Mouse (Mus musculus) stomach, postnatal 0 days (tissue): Measurements from ENCODE around the gene Ropn1l.

Experiments used
- CTCF ChIP-seq: IDR thresholded peaks from 2 replicates; pipeline ENCODE4 v1.5.1; 2016; ENCODE audit warnings: antibody characterized with exemption, low read depth, mild to moderate bottlenecking, moderate library complexity
- EP300 ChIP-seq: optimal IDR thresholded peaks from 2 replicates; pipeline ENCODE3; 2016; ENCODE audit warnings: antibody characterized with exemption

GRCm38 (mm10) chr15:31412933-31413332 lies 40.6 kb downstream of the Ropn1l start:
- TF ChIP-seq EP300 (no peak), CTCF (no peak)
